Mouse (Mus musculus): ENCODE data around the gene Acsf3. TPM values are rescaled to one million over a fixed set of nuclear protein-coding genes. Genes with fewer than 3 reads are reported as not detected.

Acsf3 gene
- polyA plus RNA-seq, 1 experiment from 2014 or later = 10.7 TPM

- no peak for DNase-seq
- Histone ChIP-seq H3K4me1 (ENCODE audit: insufficient read depth) (peaks cover 14% of the 10 kb centered on the region), H3K9me3 (ENCODE audit: low read length) (no peaks in the 10 kb centered on the region), H3K9ac (replicated peaks) (no peak overlapping the region), H3K4me3 (ENCODE audit: low read depth, low read length) (no peak overlapping the region), H3K4me2 (ENCODE audit: low read depth, low read length) (no peak overlapping the region), H3K36me3 (replicated peaks; ENCODE audit: insufficient read depth, low read length) (no peaks in the 10 kb centered on the region), H3K27ac (ENCODE audit: low read depth) (no peak overlapping the region), H3K27me3 (ENCODE audit: insufficient read depth, low read length) (0 out of 2 replicates have a peak, but pooled peaks cover 6% of the 10 kb centered on the region)
- WGBS (ENCODE audit: insufficient replicate concordance) = 68% methylated on average over 8 of the region's 8 CpGs
- TF ChIP-seq EP300 (IDR thresholded peaks at IDR 0.05; ENCODE audit: low read depth) = no peak
- no peak for TF ChIP-seq CTCF (IDR thresholded peaks at IDR 0.05; ENCODE audit: low read depth)
- ATAC-seq = no peak
Observed at GRCm38 (mm10) chr8:122866231-122866630, 90.9 kb downstream of the Acsf3 start.

Other genes starting within 250 kb of the Acsf3 start
- gene Piezo1, start 224.2 kb upstream of the Acsf3 start, polyA plus RNA-seq (2015; fragmentation: Nextera tagmentation; extraction: Ambion mirVana) = 2.6 and 3.4 TPM in 2 replicates
- gene Cdt1, start 207.5 kb upstream of the Acsf3 start, polyA plus RNA-seq (2015; fragmentation: Nextera tagmentation; extraction: Ambion mirVana) = 19.8 and 23.7 TPM in 2 replicates
- 223 and 249 TPM in 2 replicates for gene Aprt, start 198.6 kb upstream of the Acsf3 start, polyA plus RNA-seq (2015; fragmentation: Nextera tagmentation; extraction: Ambion mirVana)
- 6.8 and 6.9 TPM in 2 replicates for gene Galns, start 164.0 kb upstream of the Acsf3 start, polyA plus RNA-seq (2015; fragmentation: Nextera tagmentation; extraction: Ambion mirVana)
- 29.3 and 30.7 TPM in 2 replicates for gene Trappc2l, start 163.8 kb upstream of the Acsf3 start, polyA plus RNA-seq (2015; fragmentation: Nextera tagmentation; extraction: Ambion mirVana)
- gene Pabpn1l, start 152.7 kb upstream of the Acsf3 start, polyA plus RNA-seq (2015; fragmentation: Nextera tagmentation; extraction: Ambion mirVana) = not detected in 2 replicates
- gene Cbfa2t3, start 76.4 kb upstream of the Acsf3 start, polyA plus RNA-seq (2015; fragmentation: Nextera tagmentation; extraction: Ambion mirVana) = 2.1 and 2.4 TPM in 2 replicates
- 0.05 TPM in 1 of 2 replicates, not detected in the other for gene Cdh15, start 72.5 kb downstream of the Acsf3 start, polyA plus RNA-seq (2015; fragmentation: Nextera tagmentation; extraction: Ambion mirVana)

Data from liver, postnatal 0 days (tissue).